Mouse (Mus musculus) embryonic facial prominence, embryonic 10.5 days (tissue): ENCODE measurements around the gene Odf3l2. TPM values are rescaled to one million over a fixed set of nuclear protein-coding genes. Genes with fewer than 3 reads are reported as not detected.

Experiments used
- DNase-seq: peaks from one replicate; pipeline ENCODE4 v3.0.0-alpha.2; 2017; ENCODE audit warnings: low spot score
- H3K27ac ChIP-seq: fragments of 300-500 bp; sonication (generic); replicated peaks from 2 replicates; pipeline ENCODE4 v1.5.1; 2016; ENCODE audit warnings: mild to moderate bottlenecking
- H3K27me3 ChIP-seq: fragments of 300-500 bp; sonication (generic); replicated peaks from 2 replicates; pipeline ENCODE4 v1.6.1; 2016; ENCODE audit warnings: low read depth, mild to moderate bottlenecking; ENCODE audit not compliant: poor library complexity, severe bottlenecking
- H3K36me3 ChIP-seq: fragments of 300-500 bp; sonication (generic); replicated peaks from 2 replicates; pipeline ENCODE4 v1.6.1; 2016; ENCODE audit warnings: mild to moderate bottlenecking, moderate library complexity
- H3K4me1 ChIP-seq: fragments of 300-500 bp; sonication (generic); 2 replicates; pipeline ENCODE4 v1.6.1; 2016
- H3K4me3 ChIP-seq: fragments of 300-500 bp; sonication (generic); 2 replicates; pipeline ENCODE4 v1.5.1; 2016; ENCODE audit warnings: mild to moderate bottlenecking, moderate library complexity
- H3K9me3 ChIP-seq: fragments of 300-500 bp; sonication (generic); 2 replicates; pipeline ENCODE4 v1.6.1; 2016; ENCODE audit warnings: mild to moderate bottlenecking
- WGBS: fragments of 180-500 bp; shearing (Covaris S2); methylation state at CpG from one replicate; pipeline ENCODE4 v1.1.7; 2016; 5-methylcytosine and 5-hydroxymethylcytosine counted together
- polyA plus RNA-seq: library from polyadenylated mRNA; unstranded; fragments of >200 nt; fragmentation: Nextera tagmentation; extraction: Ambion mirVana; gene quantifications from 2 replicates; pipeline ENCODE4 v1.2.1, GENCODE M21; 2016

Odf3l2 gene
- polyA plus RNA-seq: not detected in 2 replicates

GRCm38 (mm10) chr10:79645711-79646110 lies at the start of gene Odf3l2:
Gene Odf3l2, minus strand, starts transcription at chr10:79645738.
- no peaks in the 10 kb centered on the region for H3K4me1 ChIP-seq
- 67% methylated on average over 8 of the region's 8 CpGs for WGBS

GRCm38 (mm10) chr10:79694379-79694655 lies 48.8 kb upstream of the Odf3l2 start:
- Histone ChIP-seq H3K9me3 (peaks cover 4% of the 10 kb centered on the region; the same call in 1 of the 2 replicates), H3K4me1 (peaks cover 17% of the 10 kb centered on the region), H3K4me3 (no peak overlapping the region), H3K36me3 (peaks cover 15% of the 10 kb centered on the region), H3K27ac (no peak overlapping the region), H3K27me3 (no peaks in the 10 kb centered on the region)
- WGBS: 88% methylated on average over 6 of the region's 6 CpGs
- DNase-seq: no peak

More at GRCm38 (mm10) chr10:79645711-79646110, at the start of gene Odf3l2:
- Histone ChIP-seq H3K27ac (no peak within 1 kb of the TSS), H3K27me3 (0 out of 2 replicates have a peak, but pooled peaks cover under 1% of the 10 kb centered on the region), H3K9me3 (no peaks in the 10 kb centered on the region), H3K36me3 (no peaks in the 10 kb centered on the region), H3K4me3 (no peak within 1 kb of the TSS)
- no peak for DNase-seq

- Histone ChIP-seq H3K4me1 (peaks cover 17% of the 10 kb centered on the region), H3K36me3 (peaks cover 20% of the 10 kb centered on the region), H3K4me3 (no peak overlapping the region), H3K27ac (no peak overlapping the region), H3K9me3 (peaks cover 4% of the 10 kb centered on the region; the same call in 1 of the 2 replicates), H3K27me3 (no peaks in the 10 kb centered on the region)
- DNase-seq: no peak
- 77% methylated on average over 12 of the region's 12 CpGs for WGBS
These were observed 48.2 kb upstream of the Odf3l2 start for GRCm38 (mm10) chr10:79693580-79694378.

DNA sequence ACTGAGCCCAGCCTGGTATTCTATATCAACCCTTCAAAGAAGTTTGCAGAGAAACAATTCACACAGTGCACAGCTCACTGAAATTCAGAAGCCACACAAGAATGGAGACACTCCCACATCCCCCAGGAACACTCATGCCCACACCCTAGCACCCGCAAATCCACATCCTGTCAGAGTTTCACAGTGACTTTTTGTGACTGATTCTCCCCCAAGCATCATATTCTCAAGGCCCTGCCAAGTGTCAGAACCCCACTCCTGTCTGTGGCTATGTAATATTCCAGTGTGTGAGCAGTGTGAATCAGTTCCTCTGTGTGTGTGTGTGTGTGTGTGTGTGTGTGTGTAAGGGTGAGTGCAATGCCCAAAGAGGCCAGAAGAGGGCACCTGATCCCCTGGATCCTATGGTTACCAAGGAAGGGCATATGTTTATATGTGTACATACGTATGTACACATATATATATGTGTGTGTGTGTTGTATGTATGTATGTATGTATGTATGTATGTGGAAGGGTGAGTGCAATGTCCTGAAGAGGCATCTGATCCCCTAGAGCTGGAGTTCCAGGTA lies 46.5 kb upstream of the Odf3l2 start:
- Histone ChIP-seq H3K9me3 (peaks cover 4% of the 10 kb centered on the region; the same call in 1 of the 2 replicates), H3K36me3 (peaks cover 37% of the 10 kb centered on the region), H3K27ac (no peak overlapping the region), H3K4me1 (peaks cover 17% of the 10 kb centered on the region), H3K4me3 (no peak overlapping the region), H3K27me3 (no peaks in the 10 kb centered on the region)
- DNase-seq: no peak
- WGBS: 97% methylated on average over 2 of the region's 2 CpGs

DNA sequence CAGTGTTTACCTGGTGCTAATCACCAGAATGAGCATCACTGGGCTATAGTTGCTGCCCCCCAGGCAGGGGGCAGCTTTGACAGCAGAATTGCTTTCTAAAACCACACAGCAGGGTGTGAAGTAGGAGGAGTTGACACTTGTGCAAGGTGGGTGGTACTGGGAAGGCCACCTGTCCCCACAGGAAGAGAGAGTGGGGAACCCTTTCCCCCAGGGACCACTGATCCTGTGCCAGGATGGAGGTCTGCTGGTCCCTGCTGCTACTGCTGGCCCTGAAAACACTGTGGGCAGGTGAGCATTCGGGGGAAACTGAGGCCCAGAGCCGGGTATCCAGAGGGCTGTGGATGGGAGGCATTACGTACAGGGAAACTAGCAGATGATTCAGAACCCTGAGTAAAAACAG lies 43.6 kb upstream of the Odf3l2 start:
- Histone ChIP-seq H3K36me3 (peaks cover 66% of the 10 kb centered on the region), H3K27me3 (no peaks in the 10 kb centered on the region), H3K4me1 (peaks cover 2% of the 10 kb centered on the region), H3K27ac (no peak overlapping the region), H3K9me3 (peaks cover 4% of the 10 kb centered on the region; the same call in 1 of the 2 replicates), H3K4me3 (peak overlapping the region; percentile 3; the same call in 1 of the 2 replicates)
- DNase-seq: no peak
- WGBS: 89% methylated on average over 3 of the region's 3 CpGs

- 89% methylated on average over 4 of the region's 4 CpGs for WGBS
These were observed 43.2 kb upstream of the Odf3l2 start, which contains the start of gene Gzmm for GRCm38 (mm10) chr10:79688720-79689119. Gene Gzmm, plus strand, starts transcription at chr10:79689020.

DNA sequence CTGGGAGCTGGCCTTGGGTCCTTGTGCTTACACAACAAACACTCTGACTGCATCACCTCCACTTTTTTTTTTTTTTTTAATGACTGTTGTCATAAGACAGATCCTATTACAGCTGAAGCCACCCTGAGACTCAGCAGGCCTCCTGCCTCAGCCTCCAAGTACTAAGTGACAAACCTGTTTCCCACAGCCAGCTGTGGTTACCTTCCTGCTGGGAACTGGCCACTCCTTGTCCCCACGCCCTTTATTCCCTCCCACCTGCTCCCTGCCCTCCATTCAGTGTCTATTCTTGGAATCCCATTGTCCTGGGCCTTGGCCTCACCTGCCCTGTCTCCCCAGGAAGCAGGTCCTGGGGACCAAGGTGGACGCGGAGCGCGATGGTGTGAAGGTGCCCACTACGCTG lies 42.0 kb upstream of the Odf3l2 start:
- Histone ChIP-seq H3K9me3 (peaks cover 4% of the 10 kb centered on the region; the same call in 1 of the 2 replicates), H3K36me3 (peaks cover 73% of the 10 kb centered on the region), H3K4me1 (peaks cover 15% of the 10 kb centered on the region), H3K27ac (no peak overlapping the region), H3K27me3 (no peaks in the 10 kb centered on the region), H3K4me3 (no peak overlapping the region)
- WGBS: 96% methylated on average over 6 of the region's 6 CpGs
- no peak for DNase-seq

More at GRCm38 (mm10) chr10:79688720-79689119, 43.2 kb upstream of the Odf3l2 start, which contains the start of gene Gzmm:
- peaks cover 6% of the 10 kb centered on the region for H3K4me1 ChIP-seq
- no peak for DNase-seq
- H3K36me3 ChIP-seq: peaks cover 71% of the 10 kb centered on the region
- peak within 1 kb of the TSS; percentile 3; the same call in 1 of the 2 replicates for H3K4me3 ChIP-seq
- H3K9me3 ChIP-seq: peaks cover 4% of the 10 kb centered on the region; the same call in 1 of the 2 replicates
- no peaks in the 10 kb centered on the region for H3K27me3 ChIP-seq
- no peak within 1 kb of the TSS for H3K27ac ChIP-seq

GRCm38 (mm10) chr10:79686691-79687090 lies 41.2 kb upstream of the Odf3l2 start:
- 97% methylated on average over 1 of the region's 1 CpGs for WGBS
- Histone ChIP-seq H3K4me1 (peaks cover 15% of the 10 kb centered on the region), H3K36me3 (peaks cover 68% of the 10 kb centered on the region), H3K27me3 (no peaks in the 10 kb centered on the region), H3K4me3 (no peak overlapping the region), H3K27ac (no peak overlapping the region), H3K9me3 (no peaks in the 10 kb centered on the region)
- DNase-seq: no peak

DNA sequence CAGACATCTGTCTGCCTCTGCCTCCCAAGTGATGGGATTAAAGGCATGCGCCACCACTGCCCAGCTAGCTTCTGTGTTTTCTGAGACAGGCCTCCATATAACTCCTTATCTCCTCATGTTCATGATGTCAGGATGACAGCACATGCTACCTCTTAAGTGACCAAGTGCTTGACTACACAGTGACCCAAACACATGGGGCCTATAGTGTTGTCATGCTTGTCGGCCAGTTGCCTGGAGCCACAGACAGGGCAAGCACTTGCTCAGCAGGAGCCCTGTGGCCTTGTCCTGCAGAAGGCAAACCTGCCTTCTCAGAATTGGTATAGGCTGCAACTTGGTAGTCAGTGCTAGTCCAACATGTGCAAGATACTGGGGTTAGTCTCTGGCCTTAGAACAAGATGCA lies 40.7 kb upstream of the Odf3l2 start:
- Histone ChIP-seq H3K27ac (no peak overlapping the region), H3K4me1 (peaks cover 18% of the 10 kb centered on the region), H3K4me3 (no peak overlapping the region), H3K27me3 (no peaks in the 10 kb centered on the region), H3K9me3 (no peaks in the 10 kb centered on the region), H3K36me3 (peaks cover 68% of the 10 kb centered on the region)
- WGBS: 86% methylated on average over 2 of the region's 2 CpGs
- no peak for DNase-seq

- H3K9me3 ChIP-seq: no peaks in the 10 kb centered on the region
- DNase-seq: no peak
- no peak overlapping the region for H3K4me3 ChIP-seq
- H3K4me1 ChIP-seq: peaks cover 26% of the 10 kb centered on the region
- H3K27me3 ChIP-seq: no peaks in the 10 kb centered on the region
- WGBS: 94% methylated on average over 25 of the region's 25 CpGs
- peaks cover 65% of the 10 kb centered on the region for H3K36me3 ChIP-seq
- no peak overlapping the region for H3K27ac ChIP-seq
These were observed 39.4 kb upstream of the Odf3l2 start for GRCm38 (mm10) chr10:79684770-79685600.

DNA sequence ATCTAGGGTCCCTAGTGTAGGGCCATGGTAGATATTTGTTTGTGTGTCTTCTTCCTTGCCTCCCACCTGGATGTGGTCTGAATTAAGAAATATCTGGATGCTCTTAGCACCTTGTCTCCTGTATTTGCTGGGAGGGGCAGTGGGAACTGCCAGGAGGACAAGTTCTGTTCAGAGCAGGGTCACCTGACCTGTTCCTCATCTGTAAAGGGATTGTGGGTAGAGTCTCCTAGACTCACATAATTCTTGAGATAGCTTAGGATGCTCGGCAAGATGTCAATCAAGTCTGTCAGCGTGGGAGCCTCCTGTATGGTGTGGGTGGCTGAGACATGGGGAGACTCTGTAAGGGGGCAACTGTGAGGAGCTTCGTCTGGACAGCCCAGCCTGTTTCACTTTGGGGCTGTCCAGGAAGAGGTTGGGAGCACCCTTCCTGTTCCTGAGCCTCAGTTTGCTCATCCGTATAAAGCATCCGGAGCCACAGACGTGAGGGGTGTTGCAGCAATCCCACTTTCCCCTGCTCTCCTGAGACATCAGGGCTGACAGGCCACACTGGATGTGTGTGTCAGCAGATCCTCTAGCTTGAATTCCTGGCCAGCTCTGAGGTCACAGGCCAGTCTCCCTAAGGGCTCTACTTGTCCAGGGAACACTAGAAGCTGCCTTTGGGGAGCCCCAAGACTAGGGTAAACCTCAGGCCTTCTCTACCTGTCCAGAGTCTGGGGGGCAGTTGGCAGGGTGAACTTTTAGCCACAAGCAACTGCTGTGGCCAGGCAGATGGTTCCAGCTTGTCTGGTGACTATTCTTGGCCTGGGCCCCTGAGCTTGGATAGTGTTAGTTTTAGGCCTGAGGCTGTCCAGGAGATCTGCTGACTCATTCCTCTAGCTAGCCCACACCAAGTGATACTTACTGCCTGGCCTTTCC lies 38.4 kb upstream of the Odf3l2 start:
- peaks cover 55% of the 10 kb centered on the region for H3K36me3 ChIP-seq
- H3K4me3 ChIP-seq: peak overlapping the region; percentile 67
- DNase-seq: no peak
- peak overlapping the region; percentile 82; the same call in 1 of the 2 replicates for H3K27ac ChIP-seq
- WGBS: 87% methylated on average over 6 of the region's 6 CpGs
- H3K9me3 ChIP-seq: no peaks in the 10 kb centered on the region
- H3K27me3 ChIP-seq: no peaks in the 10 kb centered on the region
- H3K4me1 ChIP-seq: peaks cover 26% of the 10 kb centered on the region
